Mouse (Mus musculus) cortical plate, adult 2 months (tissue): Measurements from ENCODE around the gene Nrip1.

Experiments used
- CTCF ChIP-seq: fragments of 200-500 bp; IDR thresholded peaks from 2 replicates; pipeline ENCODE4 v1.5.1; 2011; ENCODE audit warnings: mild to moderate bottlenecking, control low read depth, low read length; ENCODE audit not compliant: insufficient read depth; ENCODE audit errors: extremely low read depth
- POLR2A ChIP-seq: fragments of 200-500 bp; IDR thresholded peaks from 2 replicates; pipeline ENCODE4 v1.6.1; 2011; ENCODE audit warnings: mild to moderate bottlenecking, low read length, control low read depth; ENCODE audit not compliant: insufficient read depth; ENCODE audit errors: extremely low read depth

GRCm38 (mm10) chr16:76413581-76413980, 40.0 kb upstream of the Nrip1 start:
- TF ChIP-seq CTCF: no peak
- TF ChIP-seq POLR2A: no peak
